Mouse (Mus musculus): ENCODE data around the gene Morn4.

DNA sequence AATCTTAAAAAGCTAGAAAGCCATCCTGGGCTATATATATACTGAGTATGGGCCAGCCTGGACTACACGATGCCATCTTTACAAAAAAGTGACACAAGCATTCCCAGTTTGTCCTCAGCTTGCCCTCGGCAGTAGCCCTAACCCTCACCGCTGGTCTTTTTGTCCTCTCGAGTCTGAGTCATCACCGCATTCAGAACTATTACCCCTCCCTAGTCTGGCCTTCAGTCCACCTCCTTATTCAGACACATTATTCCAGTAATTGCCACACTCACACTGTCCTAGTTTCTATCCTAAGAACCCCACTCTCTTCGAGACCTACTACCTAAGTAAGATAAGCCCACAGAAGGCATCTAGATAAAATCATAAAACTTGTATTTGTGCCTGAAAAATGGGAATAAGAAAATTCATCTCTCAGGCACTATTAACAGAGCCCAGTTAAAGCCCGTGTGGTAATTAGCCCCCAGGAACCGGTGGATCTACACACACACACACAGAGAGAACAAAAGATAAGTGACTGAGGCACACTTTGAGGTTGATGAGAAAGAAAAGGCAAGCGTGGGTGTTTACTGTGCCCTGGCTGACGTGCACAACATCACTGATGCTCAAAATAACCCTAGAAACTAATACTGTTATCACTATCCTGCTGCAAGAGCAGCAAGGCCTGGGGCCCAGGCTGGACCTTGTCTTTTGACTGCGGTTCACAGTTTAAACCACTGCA is 39.5 kb upstream of the Morn4 start:
- TF ChIP-seq POLR2A (IDR thresholded peaks at IDR 0.05; ENCODE audit: control insufficient read depth, low read depth, low read length): no peak
- no peak for TF ChIP-seq CTCF (IDR thresholded peaks at IDR 0.05; ENCODE audit: control insufficient read depth, insufficient read depth, insufficient replicate concordance, low read depth, low read length)

All from testis, adult 2 months (tissue).